Mouse (Mus musculus): ENCODE measurements around the gene Lcmt1.

The Lcmt1 gene

GRCm38 (mm10) chr7:123361229-123361980 lies 8.2 kb upstream of the Lcmt1 start:
- DNase-seq = no peak

GRCm38 (mm10) chr7:123362806-123363205 lies 6.8 kb upstream of the Lcmt1 start:
- DNase-seq = no peak

GRCm38 (mm10) chr7:123363971-123364370 lies 5.6 kb upstream of the Lcmt1 start:
- no peak for DNase-seq

- DNase-seq = peak in 1 of 2 experiments; percentile 48
These were observed 3.5 kb upstream of the Lcmt1 start for GRCm38 (mm10) chr7:123365876-123366741.

GRCm38 (mm10) chr7:123366806-123367205 lies 2.8 kb upstream of the Lcmt1 start:
- DNase-seq = no peak

- DNase-seq = no peak
These were observed 2.1 kb upstream of the Lcmt1 start for GRCm38 (mm10) chr7:123367218-123368150.

- no peak for DNase-seq
These were observed 1.4 kb upstream of the Lcmt1 start for GRCm38 (mm10) chr7:123368187-123368586.

GRCm38 (mm10) chr7:123368778-123369746 lies 522 bp upstream of the Lcmt1 start:
- peak in 1 of 2 experiments; percentile 47 for DNase-seq

GRCm38 (mm10) chr7:123370700-123371099 lies 1.1 kb downstream of the Lcmt1 start:
- no peak for DNase-seq

- DNase-seq = peak in 1 of 2 experiments; percentile 46
These were observed 1.9 kb downstream of the Lcmt1 start for GRCm38 (mm10) chr7:123371501-123371900.

GRCm38 (mm10) chr7:123377443-123378400 lies 8.1 kb downstream of the Lcmt1 start:
- DNase-seq = peak; percentile 97 to 98

- peak; percentile 36 to 71 for DNase-seq
These were observed 16.3 kb downstream of the Lcmt1 start for GRCm38 (mm10) chr7:123385693-123386407.

GRCm38 (mm10) chr7:123389686-123390280 lies 20.2 kb downstream of the Lcmt1 start:
- no peak for DNase-seq

GRCm38 (mm10) chr7:123394271-123394670 lies 24.7 kb downstream of the Lcmt1 start:
- no peak for DNase-seq

GRCm38 (mm10) chr7:123396900-123397299 lies 27.3 kb downstream of the Lcmt1 start:
- DNase-seq = no peak

- no peak for DNase-seq
These were observed 27.8 kb downstream of the Lcmt1 start for GRCm38 (mm10) chr7:123397369-123397768.

- DNase-seq = no peak
These were observed 28.3 kb downstream of the Lcmt1 start for GRCm38 (mm10) chr7:123397931-123398330.

- DNase-seq = peak; percentile 41 to 58
These were observed 29.2 kb downstream of the Lcmt1 start for GRCm38 (mm10) chr7:123398828-123399227.

- DNase-seq = no peak
These were observed 29.7 kb downstream of the Lcmt1 start for GRCm38 (mm10) chr7:123399286-123399685.
